Mouse (Mus musculus) bone marrow macrophage, adult 2 months (primary cell): ENCODE results near the gene Apbb2.
A peak's percentile ranks its signal among the peaks of the same experiment; 100 is the strongest.

Source experiments
- CTCF ChIP-seq: IDR thresholded peaks from 2 replicates; pipeline ENCODE4 v1.5.1; 2012; ENCODE audit warnings: low read depth, mild to moderate bottlenecking, low read length, moderate library complexity
- POLR2A ChIP-seq: IDR thresholded peaks from 2 replicates; pipeline ENCODE4 v1.6.1; 2012; ENCODE audit warnings: mild to moderate bottlenecking, low read depth, low read length, borderline replicate concordance

DNA sequence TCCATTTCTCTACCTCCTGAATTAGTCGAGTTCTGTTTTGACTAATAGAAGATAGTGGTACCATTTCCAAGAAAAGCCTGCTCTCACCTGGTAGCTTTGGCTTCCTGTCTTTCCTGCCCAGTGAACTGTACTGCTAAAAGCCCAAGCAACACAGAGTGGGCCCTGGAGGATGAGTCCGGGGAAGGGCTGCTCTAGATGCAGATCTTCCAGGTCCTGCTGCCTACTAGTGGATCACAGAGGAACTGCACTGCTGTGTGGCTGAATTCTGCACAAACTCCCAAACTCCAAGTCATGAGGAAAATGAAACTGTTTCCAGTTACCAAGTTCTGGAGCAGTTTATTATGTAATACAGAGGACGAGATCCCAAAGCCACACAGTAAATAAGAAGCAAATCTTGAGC lies 232.9 kb downstream of the Apbb2 start:
- TF ChIP-seq CTCF (peak; percentile 48; the same call in 1 of the 2 replicates), POLR2A (no peak)
